Mouse (Mus musculus) Muller cell, postnatal 12 days (primary cell): ENCODE results near the gene Casq2.

Source experiments
- DNase-seq: peaks from one replicate; pipeline ENCODE4 v3.0.0-alpha.2; 2015; ENCODE audit errors: inconsistent ontology term

Casq2 gene

DNA sequence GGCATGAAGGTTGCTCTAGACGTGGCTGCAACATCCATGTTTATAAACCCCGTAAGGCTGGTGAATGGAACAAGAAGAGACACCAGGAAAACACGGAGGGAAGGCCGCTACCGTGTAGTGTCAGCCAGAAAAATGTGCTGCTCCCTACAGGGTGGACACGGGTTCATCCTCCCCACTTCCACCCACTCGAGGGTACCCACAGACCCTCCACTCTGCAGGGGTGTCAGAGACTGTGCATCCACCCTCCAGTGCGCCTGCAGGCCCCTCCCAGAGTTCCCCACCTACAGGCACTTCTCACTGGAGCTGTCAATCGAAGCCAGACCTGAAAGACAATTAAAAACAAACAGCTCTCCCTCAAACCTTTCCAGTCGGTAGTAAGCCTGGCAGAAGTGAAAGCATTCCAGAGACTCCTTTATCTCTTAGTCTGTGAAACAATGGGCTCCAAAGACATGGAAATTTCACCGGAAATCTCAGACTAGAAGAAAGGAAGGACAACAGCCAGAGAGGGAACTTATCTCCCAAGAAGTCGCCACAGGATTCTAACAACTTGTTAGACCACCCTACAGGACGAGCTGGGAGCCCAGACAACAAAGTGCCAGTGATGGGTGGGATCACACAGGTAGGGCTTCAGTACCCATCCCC is 2.5 kb upstream of the Casq2 start:
- DNase-seq, result no peak

DNA sequence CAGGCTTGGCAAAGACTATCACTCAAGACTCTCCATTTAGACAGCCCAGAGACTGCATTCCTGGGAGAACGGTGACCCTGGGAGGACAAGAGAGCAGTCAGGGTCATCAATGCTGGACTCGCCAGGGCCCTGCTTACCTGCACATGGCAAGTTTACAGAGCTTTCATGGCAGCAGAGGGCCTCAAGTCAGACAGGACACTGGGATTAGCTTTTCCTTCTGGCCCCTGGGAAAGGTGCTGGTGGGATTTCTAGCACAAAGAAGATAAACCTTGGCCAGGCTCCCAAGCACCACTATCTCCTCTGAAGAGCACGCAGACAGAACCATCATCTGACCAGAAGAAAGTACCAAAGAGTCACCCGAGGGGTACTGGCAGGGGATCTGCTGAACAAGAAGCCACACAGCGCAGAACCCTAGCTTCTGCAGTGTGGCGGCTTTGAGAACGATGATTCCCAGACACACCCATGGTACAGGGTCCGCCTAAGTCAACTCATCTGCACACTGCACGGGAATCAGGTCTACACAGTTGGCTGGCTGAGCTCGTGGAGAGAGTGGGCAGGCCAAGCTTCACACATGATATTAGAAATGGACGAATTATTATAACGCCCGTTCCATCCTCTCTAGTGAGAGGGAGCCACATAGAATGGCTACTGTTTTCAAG is 1.3 kb upstream of the Casq2 start:
- no peak for DNase-seq

DNA sequence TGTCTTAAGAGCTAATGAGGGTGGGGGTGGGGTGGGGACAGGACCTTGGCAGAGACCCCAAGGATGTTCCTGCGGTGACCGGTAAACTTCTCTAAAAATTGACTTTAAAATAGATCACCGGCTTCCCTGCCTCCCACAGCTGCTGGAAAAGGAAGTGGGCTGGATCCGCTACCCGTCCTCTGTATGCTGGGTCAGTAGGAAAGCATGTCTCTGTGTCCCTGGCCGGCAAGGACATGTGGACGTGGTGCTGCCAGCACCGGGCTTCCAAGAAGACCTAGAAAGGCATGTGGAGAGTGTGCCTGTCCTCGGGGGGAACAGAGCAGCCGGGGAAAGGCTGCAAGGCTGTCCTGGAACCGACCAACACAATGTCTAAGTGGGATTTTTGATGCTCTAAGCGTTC is 496 bp upstream of the Casq2 start:
- no peak for DNase-seq

DNA sequence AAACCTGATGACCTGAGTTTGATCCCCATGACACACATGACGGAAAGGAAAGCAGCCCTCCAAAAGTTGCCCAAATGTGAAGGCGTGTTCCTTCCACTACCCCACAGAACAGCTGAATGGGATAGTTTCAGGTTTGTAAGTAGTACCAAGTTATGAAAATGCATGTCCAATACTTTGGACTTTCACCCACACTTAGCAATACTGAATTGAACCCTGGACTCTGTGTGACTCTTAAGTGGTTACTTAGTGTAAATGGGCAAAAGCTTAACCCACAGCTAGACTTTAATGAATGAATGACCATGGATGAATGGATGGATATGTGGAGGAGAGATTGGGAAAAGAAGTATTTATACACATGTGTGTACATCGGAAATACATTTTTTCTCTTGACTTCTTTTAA is 8.6 kb downstream of the Casq2 start:
- DNase-seq, result no peak

DNA sequence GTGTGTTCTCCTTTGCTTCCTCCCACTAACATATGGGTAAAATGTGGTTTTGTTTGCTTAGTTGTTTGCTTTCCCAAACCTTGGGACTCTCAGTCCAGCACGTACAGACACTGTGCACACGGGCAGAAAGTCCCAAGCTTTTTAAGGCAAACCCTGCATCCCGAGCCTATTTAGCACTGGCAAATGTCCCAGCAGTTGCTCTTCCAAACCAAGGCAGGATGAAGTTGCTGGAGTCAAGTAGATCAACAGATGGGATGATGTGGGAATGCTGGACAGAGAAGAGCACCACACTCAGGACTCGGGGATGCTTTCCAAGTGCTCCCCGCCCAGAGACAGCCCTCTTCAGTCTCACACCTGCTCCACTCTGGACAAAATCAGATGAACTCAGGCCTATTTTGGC is 9.2 kb downstream of the Casq2 start:
- DNase-seq, result no peak

DNA sequence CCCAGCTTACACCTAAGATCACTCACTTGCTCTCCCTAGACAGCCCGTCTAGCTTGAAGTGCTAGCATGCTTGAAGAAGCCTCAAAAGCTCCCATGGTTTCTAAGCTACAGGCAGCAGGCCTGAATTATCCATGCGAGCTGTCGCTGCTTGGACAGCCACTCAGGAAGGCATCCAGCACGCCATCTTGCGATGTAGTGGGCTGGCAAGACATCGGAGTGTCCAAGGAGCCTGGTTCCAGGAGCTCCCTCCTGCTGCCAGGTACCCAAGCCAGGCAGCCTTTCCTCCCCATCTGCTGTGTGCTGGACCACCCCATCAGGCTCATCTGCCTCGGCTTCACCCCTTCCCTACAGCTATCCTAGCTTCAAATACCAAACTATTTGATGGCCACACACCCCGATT is 10.2 kb downstream of the Casq2 start:
- no peak for DNase-seq

DNA sequence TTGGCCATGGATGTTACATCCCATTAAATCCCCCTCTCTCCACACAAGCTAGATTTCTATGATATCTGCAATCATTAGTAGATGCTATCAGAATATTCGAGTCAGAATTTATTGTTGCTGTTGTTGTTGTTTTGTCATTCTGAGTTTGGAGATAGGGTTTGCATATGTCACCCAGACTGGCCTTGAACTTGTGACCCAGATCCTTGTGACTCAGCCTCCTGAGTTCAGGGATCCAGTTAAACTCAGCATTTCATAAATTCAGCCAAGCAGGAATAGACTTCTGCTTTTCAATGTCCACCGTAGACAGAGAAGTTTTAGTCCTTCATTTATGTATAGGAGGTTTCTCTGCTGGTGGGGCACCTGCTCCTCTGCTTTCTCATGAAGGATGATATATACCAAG is 10.8 kb downstream of the Casq2 start:
- DNase-seq, result no peak

DNA sequence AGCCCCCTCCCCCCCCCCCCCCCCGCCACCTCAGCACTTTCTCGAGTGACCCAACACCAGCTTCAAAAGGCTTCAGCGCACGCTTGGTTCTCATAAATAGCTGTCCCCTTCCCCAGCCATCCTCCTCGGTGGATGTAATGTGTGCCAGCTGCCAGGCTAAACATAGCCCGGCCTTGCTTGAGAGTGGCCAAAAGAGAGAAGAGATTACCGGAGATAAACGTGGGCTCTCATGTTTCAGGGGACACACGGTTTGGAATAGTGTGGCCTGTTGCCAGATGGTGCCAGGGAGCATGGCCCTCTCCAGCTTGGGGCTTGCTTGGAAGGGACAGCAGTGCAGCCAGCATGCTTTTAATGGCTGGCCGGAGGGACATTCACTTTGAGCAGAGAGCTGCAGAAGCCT is 13.0 kb downstream of the Casq2 start:
- no peak for DNase-seq

DNA sequence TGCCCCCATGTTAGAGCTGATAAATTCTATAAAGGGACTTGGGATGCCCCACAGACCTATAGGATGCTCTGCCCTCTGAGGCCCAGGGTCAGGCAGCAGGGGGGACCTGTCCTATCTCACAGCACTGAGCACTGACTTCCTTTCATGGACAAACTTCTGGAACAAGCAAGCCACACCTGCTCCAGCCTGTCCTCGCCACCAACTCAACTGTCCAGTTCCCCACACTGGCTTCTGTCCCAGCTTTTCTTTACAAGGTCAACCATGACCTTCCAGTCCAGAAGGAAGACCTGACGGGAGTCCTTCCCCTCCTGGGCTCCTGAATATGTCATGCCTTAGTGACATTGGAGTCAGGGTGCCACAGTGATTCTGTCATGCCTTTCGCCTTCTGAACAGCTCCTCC is 13.6 kb downstream of the Casq2 start:
- DNase-seq, result no peak

DNA sequence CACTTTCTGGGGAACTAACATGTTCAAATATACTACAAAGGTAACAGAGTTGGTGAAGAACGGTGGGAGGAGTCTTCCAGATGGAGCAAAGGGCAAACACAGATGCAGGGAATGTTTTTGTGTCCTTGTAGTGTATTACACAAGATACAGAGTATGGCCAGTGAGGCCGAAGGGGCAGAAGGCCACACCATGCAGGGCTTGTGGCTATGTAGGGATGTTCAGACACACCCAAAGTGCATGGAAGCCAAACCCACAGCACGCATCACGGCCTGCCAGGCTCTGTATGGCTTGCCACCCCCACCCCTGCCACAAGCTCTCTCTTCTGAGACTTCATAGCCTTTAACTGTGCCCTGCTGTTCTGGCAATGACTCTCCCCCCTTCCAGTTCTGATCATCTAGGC is 15.2 kb downstream of the Casq2 start:
- DNase-seq, result no peak

DNA sequence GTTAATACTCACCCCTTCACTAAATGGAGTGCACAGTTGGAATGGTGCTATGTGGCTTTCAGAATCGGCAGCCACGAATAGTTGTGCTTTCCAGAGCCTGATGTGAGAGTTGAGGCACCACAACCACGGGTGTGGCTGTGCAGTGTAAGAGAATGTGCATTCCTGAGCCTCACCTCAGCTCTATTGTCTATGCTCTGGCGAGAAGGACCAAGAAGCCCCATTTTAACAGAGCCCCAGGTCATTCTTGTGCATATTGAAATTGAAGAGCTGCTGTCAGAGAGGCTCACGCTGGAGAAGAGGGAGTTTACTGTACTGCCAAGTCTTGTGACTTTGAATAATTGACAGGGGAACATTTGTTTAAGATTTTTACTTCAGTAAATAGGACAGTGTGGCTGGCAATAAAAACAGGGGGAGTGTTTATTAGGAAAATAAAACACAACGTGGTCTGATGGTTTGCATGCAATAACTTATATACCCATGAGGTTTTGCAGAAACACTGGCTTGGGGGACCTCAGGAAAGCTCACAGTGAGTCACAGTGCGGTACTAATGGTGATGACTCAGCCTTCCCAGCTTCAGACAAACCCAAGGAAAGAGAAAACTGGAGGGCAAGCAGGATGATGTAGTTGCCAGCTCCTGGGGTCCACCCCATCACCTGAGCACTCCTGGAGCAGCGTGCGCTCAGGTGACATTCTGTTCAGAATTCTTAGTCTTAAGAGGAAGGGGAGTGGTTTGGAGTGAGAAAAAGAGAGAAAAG is 17.8 kb downstream of the Casq2 start:
- DNase-seq, result peak; percentile 55

DNA sequence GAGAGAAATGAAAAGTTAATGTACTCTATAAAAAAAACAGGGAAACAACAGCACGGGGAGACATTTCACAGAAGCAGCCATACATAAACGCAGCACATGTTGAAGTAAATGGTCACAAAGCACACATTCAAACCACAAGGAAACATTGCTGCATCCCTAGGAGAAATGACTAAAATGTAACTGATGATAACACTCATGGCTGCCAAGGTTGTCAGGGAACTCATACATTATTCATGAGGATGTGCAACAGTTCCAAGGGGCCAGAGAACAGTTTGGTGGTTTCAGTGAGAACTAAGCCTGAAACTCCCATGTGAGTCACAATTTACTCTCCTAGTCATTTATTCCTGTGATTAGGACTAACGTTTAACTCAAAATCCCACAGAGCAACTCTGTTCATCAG is 22.0 kb downstream of the Casq2 start:
- peak; percentile 77 for DNase-seq

DNA sequence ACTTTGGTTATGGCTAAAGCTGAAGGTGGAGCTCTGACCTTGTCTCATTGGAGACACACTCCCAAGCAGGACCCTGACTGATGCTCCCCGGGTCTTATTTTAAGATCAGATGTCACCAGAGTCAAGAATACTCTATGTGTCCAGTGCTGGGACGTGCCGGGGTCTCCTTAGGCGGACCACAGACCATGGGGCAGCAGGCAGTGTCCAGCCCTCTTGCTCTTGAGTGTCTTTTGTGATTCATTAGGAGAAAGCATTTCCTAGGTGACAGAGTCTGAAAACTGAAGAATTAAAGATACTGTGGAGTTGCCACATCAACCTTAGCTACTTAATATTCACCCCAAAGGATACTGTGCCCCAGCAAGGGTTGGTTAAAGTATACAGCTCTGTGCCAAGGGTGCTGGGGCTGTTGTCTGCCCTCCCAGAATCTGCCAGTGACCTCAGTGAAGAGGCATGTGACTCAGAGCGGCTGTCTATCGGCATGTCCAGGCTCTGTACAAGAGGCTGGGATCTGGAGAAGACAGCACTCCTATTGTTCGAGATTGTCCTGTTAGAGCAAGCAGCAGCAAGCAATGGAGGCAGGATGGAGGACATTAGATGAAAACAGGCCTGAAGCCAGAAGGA is 25.9 kb downstream of the Casq2 start:
- peak; percentile 58 for DNase-seq

DNA sequence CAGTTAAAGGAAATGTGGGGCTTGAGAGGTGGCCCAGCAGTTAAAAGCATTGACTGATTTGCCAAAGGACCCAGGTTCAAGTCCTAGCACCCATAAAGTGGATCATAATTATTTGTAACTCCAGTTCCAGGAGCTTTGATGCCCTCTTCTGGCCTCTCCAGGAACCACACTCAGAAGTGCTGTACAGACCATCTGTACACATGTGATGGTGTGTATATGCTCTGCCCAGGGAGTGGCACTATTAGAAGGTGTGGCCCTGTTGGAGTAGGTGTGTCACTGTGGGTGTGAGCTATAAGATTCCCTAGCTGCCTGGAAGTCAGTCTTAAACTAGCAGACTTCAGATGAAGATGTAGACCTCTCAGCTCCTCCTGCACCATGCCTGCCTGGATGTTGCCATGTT is 34.7 kb downstream of the Casq2 start:
- DNase-seq, result no peak

DNA sequence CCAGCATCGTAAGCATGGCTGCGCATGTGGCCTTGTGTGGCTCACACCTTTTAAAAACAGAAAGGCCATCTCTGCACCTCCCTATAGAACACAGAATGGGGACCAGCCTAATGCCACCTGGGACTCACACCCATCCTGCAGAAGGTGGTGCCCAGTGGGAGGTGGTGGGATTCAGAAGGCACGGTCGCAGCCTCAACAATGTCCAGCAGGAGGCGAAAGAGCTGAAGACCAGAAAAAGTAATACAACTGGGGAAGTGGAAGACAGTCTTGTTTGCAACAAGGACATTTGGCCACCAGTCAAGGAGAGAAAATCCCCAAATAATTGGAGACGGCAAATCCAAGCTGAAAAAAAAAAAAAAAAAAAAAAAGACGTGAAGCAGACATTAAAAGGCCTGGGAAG is 35.8 kb downstream of the Casq2 start:
- DNase-seq, result no peak

DNA sequence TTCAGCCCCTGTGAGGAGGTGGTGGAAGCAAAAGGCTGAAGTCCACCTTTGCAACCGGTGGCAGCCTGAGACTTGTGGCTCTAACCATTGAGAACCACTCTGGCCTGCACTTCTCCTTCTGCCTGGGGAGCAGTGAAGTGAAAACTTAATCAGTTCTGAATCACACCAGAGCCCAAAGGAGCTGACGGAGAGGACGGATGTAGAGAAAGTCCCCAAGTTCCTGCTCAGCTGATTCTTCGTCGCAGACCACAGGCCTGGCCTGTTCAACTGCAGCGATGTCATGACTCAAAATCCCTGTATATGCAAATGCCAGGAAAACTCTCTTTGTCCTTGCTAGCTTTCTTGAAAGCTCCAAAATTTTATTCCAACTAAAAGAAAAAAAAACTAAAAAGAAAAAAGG is 37.4 kb downstream of the Casq2 start:
- DNase-seq, result peak; percentile 39

DNA sequence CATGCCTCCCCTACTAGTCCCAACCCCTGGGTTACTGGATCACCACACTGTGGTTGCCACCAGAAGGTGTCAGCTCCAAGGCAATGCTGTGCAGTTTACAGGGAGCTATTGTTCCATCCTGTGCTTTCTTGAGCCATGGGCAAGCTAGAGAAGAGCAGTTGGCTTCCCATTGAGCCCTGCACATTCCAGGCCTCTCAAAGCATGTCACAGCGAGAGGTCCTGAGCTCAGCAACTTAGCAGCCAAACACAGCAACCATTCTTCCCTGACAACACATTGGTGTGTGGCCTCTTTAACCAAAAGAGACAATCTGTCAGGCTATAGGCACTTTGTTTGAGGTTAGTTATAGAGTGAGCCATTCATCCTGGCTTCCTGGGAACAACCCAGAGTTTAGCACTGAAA is 39.3 kb downstream of the Casq2 start:
- peak; percentile 85 for DNase-seq

DNA sequence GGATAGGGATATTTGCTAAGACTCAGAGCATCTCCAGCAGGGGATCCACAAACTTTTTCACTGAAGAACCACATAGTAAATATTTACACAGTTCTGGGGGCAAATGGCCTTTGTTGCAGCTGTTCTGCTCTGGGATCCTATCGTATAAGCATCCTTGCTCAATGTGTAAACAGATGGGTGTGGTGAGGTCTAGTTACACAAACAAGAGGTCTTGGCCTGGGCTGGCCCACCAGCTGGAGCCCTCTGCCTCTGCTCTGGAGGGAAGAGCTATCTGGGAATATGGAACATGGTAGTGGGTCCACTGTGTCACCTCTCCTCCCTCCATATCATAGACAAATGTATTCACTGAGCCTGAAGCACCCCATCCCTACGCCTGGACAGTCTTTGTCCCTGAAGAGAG is 40.9 kb downstream of the Casq2 start:
- no peak for DNase-seq

DNA sequence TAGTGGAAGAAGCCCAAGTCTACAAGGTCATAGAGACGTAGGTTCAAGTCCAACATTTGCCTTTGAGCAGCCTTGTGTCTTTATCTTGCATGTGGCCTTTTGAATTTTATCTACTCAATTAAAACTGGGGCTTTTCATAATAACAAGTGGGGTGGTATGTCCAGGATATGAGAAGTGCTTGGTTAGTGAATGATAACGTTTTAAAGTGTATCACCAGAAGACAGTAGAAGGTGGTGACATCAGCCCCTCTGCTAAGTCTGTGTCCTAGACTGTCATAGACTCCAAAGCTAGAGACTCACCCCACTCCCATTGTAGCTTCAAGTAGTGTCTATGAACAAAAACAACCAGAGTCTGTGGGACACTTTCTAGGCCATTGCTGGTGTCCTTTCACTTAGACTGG is 42.0 kb downstream of the Casq2 start:
- DNase-seq, result no peak

DNA sequence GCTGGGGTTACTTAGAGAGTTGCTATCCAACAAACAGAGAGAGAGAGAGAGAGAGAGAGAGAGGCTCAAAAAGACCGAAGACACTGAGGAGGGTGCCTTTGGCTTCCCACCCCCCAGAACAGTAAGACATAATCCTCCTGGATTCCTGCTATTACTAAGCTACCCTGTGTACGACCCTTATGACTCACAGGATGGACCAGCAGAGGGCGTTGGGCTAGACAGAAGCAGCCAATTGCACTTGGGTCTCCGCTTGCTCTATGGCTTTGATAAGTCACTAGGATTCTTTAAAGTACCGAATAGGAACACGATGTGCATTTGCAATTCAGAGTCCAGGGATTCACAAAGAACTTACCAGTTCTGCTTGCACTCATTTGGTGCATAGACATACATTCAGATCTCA is 44.3 kb downstream of the Casq2 start:
- DNase-seq, result no peak

DNA sequence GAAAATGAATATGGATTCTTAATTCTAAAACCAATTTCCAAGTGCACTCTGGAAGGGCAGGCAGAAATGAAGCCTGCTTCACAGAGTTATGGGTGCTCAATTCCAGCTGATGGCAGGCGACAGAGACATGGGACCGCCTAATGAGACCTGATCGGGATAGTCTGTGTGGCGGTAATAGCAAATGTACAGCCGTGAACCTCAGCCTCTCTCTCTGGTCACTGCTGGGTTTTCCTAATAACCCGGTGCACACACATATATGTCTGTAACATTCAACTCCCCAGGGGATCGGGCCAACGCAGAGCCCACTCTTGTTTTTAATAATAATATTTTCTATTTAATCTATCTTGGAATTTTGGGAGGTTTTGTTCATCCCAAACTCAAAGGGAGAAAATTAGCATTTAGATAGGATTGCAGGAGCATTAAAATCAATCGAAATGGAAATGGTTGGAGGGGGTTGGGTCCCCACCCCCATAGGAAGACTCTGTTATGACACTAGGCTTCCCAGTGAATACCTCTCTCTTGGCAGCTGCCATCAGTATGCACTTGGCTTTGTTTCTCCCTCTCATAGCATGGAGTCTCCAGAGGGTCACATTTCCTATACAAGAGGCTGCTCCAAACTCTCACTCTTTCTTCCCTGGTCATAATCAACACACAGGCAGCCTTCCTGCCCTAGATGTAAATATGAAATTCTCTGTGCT is 45.6 kb downstream of the Casq2 start:
- no peak for DNase-seq
